Mouse (Mus musculus): ENCODE measurements around the gene St6galnac5.
"Not testable (repeated sequence)": the region's sequence is repeated elsewhere in the genome, so short reads cannot be mapped to it uniquely, and the experiment has no call there.

Gene St6galnac5

DNA sequence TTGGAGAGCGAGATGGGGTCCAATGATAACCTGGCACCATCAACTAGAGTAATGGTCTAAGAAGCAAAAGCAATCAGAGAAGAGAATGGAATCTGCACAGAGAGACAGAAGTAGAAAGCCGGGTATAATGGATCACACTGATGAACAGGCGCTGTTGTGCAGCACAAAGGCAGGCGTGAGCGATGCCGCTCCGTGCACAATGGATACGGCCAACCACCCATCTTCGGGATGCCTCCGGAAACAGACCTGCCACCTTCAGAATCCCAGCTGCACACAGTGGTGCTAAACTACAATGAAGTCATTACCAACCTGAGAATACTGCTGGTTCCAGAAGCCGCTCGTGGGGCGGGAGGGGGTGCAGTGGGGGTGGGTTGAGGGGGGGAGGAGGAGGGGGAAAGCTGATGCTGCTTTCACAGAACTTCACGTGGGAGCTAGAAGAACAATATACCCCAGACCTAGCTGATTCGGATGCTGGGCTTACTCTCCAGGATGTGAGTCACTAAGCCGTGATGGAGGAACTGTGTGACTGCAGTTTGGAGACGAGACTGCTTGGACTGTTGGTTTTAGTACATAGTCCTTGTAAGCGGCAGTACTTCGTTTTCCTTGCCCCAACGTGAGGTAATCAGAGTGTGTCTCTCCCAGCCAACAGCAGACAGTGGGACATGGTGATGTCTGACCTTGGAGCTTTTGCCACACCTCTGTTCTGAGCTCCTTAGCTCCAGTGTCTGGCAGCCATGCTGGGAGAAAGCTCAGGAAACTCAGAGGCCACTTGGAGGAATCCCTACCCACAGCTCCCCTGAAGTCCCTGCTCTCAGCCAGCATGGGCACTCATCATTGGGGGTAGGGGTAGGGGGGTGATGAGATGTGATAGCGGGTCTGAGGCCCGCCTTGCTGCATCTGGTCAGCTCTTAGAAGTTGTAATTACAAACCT lies 115.7 kb downstream of the St6galnac5 start:
- no peak for DNase-seq (ENCODE audit: low spot score)

DNA sequence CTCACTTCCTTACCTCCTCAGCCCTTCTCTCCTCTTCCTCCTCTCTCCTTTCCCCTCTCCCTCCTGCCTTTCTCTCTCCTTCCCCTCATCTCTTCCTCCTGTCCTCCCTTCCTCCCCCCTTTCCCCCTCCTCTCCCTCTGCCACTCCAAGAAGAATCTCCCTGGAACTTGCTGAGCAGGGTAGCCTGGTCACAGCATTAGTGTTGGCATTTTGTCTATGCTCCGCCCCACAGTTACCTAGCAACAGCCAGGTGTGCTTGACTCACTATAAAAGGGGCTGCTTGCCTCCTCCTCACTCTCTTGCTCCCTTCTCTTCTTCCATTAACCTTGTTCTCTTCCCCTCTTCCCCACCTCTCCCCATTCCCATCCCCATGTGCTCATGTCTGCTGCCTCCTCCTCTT lies 120.1 kb downstream of the St6galnac5 start:
- DNase-seq (ENCODE audit: low spot score), result no peak

DNA sequence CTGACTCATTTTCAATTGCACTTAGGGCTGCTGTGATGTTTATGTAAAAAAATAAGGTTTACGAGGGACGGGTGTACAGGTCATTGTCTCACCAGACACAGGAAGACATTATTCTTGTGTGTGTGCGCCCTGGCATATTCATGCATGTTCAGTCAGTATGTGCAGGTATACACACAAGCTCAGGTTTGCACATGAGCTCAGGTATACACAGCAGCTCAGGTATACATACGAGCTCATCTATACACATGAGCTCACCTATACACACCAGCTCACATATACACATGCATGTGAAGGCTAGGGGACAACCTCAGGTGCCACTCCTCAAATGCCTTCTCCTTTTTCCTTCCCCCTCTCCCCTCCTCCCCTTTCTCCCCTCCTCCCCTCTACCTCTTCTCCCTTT lies 120.6 kb downstream of the St6galnac5 start:
- DNase-seq (ENCODE audit: low spot score), result no peak

DNA sequence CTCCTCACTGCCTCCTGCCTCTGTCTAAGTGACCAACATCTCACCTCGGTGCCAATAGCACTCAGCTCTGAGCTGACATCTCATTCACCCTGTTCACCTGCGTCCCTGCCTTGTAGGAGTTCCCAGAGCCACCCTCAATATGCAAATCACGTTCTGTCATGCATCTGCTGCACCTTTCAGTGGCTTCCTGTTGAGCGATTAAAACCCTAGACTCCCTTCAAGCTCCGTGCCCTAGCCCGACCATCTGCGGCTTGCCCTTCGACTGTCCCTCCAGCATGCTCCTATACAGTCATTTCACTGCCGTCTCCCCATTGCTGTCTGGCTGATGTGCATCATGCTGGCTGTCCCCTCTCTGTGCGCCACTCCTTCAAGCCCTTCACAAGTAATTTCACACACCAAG lies 126.0 kb downstream of the St6galnac5 start:
- no peak for DNase-seq (ENCODE audit: low spot score)

DNA sequence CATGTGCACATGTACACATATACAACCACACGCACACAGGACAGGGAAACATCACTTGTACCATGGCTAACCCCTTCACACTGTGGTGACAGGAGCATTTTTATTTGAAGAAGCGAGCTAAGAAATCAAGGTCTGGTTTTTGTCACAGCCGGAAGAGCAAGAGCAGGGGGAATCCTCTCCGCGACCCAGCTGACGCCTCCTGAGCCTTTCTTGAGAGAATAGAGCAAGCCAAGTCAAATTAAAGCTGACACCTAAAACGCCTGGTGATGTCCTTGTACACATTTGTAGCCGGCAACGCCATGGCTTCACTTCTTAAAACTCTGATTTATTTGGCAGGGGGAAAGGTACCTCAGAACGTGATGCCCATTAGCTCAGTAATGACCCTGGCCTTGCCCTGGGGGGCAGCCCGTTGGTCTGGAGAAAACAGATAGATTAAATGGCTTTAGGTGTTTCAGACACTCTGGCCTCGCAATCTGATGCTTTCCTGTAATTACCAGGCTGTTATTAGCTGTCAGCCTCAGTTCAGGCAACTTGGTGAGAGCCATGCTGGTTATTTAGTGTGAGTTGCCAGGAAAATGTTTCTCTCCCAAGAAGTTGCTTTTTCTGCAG lies 126.9 kb downstream of the St6galnac5 start:
- DNase-seq (ENCODE audit: low spot score), result peak; percentile 29

DNA sequence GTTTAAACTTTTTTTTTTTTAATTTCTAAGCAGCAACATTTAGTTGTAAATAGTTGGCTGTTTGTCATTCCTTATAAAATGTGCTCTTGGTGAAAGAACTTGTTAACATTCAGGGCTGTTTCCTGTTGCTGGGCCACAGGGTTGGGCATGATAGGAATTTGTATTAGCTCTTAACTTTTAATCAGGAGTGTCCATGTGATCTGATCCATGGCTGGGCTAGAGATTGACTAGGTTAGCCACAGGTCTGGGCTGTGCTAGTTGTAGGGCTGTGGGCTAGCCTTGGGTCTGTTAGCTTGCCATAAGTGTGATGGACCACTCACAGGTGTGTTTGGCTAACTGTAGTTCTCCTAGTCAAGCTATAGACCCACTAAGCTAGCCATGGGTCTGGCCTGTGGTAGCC lies 138.1 kb downstream of the St6galnac5 start:
- DNase-seq (ENCODE audit: low spot score), result no peak

DNA sequence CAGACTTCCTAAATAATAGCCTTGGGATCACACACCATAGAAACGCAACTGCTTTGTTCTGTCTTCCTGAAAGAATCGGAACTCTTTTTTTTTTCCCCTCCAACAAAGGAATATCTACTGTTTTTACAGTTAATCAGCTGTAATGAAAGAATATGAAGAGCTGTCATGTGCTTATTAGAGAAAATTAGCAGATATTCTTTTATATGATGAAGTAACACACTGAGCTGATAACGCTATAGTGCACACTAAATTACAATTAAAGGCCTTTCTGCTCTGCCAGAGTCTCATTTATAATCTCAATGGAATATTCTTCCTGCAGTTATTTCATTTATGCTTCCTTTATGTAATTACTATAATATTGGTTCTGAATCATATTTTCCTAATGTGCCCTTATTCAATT lies 139.4 kb downstream of the St6galnac5 start:
- no peak for DNase-seq (ENCODE audit: low spot score)

DNA sequence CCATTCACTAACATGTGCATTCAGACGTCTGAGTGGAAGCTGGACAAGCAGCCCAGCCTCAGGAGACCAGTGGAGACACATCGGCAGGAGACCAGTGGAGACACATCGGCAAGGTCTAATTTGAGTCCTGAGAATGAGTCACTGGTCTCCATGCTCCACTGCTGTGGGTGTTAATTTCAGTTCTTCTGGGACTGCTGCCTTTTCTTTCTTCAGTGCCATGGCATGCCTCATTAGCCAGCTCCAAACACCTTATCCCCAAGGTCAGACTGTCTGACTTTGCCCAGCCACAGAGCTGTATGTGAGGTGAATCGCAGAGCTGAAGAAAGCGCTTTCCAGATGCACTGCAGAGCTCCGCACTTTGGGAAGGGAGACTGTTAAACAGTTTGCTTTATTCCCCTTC lies 140.8 kb downstream of the St6galnac5 start:
- no peak for DNase-seq (ENCODE audit: low spot score)

DNA sequence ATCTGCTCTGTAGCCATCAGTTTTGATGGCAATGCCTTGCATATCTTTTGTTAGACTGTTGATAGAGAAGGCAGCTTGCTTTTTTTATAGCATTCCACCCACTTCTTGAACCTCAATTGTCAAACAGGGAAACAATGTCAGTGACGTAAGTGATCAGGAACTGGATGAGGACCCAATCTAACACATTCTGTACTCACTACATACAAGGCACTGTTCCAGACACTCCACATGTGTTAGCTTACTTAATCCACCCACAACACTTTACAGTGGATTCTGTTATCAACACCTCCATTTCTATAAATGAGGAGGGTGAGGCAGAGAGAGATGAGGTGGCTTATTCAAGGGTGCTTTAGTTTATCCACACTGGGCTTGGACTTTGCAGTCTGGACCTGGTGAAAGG lies 144.1 kb downstream of the St6galnac5 start:
- DNase-seq (ENCODE audit: low spot score), result no peak

DNA sequence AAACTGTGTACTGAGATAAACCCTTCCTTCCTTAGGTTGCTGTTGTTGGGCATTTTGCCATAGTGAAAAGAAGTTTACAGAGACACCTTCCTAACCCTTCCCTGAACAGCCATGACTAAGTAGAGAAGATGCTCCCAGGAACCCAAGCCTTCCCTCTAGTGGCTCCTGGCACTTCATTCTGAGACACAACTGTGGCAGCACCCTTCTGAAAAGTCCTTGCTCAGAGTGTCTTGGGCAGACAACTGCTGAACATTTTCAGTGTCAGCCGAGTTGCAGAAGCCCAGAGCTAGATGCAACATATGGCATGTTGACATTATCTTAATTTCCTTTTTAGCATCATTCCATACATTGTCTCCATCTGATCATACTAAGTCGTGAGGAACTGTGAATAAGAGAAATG lies 144.6 kb downstream of the St6galnac5 start:
- no peak for DNase-seq (ENCODE audit: low spot score)

DNA sequence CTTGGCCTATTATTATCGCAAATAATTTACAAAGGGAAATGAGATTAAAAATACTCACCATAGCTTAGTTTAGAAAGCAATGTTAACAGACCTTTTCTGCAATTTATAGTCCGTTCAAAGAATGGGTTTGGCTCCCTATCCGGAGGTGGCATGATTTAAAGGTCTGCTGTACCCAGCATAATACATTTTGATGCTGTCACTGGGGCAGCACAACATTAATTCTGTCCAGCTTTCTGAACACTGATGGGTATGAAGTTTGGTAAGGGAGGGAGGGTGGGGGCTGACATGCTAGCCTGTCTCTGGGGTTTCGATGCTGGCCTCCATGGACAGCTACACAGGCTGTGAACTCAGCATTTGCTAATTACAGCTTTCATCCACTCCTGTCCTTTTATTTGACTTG lies 149.6 kb downstream of the St6galnac5 start:
- no peak for DNase-seq (ENCODE audit: low spot score)

DNA sequence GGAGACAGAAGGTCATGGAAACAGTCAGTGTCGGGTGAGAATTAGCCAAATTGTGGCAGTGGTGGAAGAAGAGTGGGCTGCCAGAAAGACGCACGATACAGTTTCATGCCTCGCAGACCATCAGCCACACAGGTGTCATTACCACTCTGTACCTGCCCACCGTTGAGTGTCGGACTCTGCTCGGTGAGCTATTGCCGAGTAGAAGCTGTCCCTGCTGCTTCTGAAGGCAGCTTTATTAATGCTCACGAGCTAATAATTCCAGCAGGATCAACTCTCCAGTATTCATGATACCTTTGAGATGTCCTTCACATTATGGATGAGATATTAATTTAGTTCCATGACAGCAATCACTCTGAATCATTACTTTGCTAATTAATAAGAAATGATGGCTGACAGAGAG lies 150.1 kb downstream of the St6galnac5 start:
- no peak for DNase-seq (ENCODE audit: low spot score)

DNA sequence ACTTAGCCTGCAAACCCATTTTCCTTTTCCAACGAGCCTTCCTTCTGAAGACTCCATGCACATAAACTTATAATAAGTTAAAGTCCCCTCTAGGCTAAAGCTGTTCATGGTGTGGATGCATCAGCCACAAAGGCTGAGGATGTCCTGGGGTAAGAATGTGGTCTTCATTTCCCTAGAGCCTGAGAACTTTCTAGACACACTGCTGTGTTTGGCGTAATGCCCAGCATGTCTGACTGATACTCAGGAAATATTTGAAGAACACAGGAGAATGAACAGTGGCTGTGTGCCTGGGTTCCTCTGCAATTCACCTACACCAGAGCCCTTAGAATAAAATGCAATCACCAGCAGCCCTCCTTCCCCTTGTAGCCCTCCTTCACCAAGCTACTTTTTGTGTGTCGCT lies 150.7 kb downstream of the St6galnac5 start:
- DNase-seq (ENCODE audit: low spot score), result no peak

DNA sequence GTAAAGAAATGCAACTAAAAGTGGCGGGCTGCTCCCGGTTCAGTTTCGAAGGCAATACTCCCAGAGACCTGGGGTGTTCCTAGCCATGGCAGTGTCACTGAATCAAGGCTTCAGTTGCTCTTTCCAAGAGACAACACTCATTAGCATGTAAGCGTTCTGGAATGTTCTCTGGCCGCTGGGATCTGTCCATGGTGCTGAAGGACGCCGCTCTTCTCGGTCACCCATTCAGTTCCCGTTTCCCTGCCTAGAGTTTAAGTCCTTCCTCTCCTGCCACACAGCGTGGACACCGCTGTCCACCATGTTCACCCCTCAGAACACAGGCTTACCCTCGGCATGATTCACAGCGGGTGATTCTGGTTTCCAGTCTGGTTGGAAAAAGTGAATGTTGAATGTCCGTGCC lies 160.8 kb downstream of the St6galnac5 start:
- DNase-seq (ENCODE audit: low spot score), result peak; percentile 80

DNA sequence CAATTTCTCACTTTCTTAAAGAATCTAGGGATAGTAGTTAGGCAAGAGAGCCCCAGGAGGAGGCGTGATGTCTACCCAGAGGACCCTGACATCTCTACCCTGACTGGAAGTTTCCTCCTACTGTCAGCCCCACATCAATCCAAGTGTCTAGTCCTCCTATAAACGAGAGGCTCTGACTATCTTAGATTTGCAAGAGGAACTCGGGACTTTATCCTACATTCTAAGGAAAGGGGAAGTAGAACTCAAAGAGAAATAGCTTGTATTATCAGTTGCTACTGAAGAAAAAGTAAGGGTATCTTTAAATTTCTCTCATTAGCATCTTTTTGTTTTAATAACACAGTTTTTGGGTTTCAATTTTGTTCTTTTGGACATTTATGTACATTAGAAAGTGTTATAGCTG lies 161.6 kb downstream of the St6galnac5 start:
- DNase-seq (ENCODE audit: low spot score), result no peak

DNA sequence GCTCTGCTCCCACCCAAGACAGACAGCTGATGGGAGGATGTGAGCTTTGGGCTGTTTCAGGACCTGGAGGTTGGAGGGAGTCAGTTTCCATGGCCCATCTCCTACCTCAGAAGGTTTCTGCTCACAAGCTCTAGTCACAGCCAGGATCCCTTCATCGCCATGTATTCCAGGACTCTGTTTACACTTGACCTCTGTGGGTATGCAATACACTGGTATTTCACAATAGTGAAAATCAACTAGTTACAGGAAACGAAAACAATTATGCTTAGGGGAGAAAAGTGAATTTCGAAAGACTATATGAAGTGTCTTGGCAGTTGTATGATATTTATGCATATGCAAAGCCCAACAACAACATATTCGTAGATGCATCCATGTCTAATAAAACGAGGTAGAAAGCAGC lies 166.9 kb downstream of the St6galnac5 start:
- DNase-seq (ENCODE audit: low spot score), result no peak

DNA sequence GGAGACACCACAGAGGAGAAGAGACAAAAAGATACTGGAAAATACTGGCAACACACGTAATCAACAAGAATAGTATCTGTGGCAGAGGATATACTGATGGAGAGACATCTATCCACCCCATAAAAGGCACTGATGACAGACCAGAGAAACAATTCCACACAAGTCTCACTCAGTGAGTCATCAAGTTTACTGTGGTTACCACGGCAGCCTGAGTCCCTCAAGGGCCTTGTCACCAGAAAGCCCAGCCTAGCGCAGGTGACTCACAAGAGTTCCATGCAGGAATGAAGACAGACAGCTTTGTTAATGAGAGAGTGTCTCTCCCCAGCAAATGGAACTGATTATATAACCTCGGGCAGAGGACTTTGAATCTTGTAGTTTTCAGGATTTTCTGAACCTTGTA lies 168.1 kb downstream of the St6galnac5 start:
- no peak for DNase-seq (ENCODE audit: low spot score)

DNA sequence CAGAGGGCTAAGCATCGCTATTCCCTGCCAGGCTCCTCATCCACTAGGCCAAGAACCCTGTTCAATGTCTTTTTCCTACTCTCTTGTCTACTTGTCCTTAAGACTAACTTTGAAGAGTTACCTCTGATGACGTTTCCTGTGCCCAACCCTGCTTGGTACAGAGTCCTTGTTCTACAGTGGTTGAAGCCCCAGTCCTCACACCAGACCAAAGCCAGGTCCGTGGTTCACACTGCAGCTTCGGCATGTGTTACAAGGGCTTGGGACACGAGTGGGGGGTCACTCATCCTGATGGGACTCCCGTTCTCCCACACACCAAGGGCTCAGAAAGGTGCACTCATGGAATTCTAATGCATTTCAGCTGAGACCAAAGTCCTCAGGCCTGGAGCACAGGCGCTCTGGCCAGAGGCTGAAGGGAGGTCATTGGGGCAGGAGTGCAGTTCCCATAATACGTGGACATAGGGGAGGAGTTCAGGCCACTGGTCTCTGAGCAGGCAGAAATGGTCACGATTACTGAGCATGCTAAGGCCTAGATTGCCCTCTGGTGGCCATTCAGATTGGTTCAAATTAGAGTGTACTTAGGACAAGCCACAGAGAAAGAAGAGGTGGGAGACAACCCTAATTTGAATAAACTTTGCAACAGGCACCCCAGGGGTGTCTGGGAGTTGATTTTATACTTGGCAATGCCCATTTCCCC lies 182.2 kb downstream of the St6galnac5 start:
- DNase-seq (ENCODE audit: low spot score), result peak; percentile 73

DNA sequence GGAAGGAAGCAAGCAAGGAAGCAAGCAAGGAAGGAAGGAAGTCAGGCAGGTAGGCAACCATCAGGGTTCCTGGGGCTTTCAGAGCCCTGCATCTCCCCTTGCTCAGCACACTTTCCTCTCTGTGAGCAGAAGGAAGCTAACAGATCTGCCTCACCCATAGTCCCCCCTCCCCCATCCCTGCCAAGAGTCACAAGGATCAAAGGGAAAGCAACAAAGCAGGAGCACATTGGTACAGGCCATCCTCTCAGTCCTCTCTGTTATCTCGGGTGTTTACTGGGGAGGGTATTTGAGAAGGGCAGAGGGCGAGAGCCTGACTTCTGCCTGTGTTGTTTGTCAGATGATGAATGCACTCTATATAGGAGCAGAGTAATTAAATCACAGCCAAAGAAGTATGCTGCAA lies 184.7 kb downstream of the St6galnac5 start:
- peak; percentile 24 for DNase-seq (ENCODE audit: low spot score)

DNA sequence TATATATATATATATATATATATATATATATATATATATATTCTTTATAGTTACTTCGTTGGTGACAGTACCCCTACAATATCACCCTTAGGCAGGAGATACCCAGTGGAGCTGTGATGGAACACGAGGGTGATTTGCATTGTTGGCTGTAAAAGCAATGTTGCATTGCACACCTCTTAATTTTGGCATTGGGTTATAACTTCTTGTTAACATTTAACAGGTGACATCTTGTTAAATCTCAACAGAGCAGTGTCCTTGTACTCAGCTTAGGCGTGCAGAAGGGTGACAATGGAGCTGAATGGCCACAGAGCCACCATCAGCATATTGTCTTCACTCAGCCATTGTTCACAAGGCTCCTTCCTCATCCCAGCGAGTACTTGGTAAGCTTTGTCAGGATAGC lies 185.8 kb downstream of the St6galnac5 start:
- DNase-seq (ENCODE audit: low spot score), result no peak

DNA sequence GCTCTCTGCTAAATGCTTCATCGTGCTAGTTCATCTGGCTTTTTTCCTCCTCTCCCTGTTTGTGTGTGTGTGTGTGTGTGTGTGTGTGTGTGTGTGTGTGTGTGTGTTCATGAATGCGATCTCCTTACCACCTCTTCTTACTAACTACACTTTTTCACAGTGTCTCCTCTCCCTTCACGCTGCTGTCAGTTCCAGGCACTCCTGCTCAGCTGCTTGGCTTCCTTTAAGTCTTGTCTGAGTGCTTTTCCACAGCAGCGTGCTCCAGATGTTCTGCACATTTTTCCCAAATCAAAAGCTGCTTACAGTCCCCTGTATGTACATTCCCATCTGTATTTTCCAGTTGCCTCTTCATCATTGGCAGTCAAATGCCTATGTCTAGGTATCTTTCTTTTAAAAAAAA lies 189.0 kb downstream of the St6galnac5 start:
- no peak for DNase-seq (ENCODE audit: low spot score)

DNA sequence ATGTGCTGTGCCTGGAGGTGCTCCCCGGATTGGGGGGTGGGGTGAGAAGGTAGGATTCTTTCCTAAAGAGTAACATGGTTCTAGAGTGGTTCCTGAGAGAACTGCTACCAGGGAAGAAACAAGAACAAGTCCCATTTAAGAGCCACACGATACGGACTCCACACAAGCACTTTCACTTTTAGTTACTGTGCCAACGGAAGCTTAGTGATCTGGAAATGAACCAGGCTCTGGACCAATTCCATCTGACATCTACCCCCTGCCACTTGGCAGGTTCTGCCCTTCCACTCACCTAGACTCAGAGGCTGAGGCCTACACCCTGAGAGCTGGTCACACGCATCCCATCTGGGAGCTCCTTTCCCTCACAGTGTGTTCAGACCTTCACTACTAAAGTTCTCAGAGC lies 189.4 kb downstream of the St6galnac5 start:
- no peak for DNase-seq (ENCODE audit: low spot score)

DNA sequence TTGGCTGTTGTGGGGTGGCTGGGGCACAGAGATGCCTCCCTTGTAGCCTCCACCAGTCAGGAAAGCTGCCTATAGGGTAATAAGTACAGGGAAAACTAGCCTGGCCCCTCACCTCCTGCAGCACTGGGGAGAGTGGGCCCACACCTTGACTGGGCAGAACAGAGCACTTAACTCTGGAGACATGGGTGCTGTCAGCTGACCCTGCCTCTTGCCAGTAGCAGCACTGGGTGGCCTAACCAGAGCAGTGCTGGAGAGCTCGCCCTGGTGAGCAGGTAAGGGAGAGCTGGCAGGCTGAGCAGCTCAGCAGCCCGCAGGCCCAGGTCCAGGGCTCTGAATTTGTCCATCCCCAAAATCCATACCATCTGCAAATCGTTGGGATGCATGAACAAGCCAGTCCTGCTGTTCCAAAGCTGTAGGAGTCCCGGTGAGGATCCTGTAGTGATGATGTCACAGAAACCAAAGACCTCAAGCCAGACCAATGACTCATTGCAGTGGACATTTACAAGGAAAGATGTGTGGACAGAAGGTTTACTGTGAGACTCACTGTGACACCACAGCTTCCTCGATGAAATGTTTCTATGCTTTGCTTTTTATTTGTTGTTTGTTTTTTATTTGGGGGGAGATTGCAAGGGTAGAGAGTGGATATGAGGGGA lies 193.6 kb downstream of the St6galnac5 start:
- DNase-seq (ENCODE audit: low spot score), result not testable (repeated sequence)
